Mouse (Mus musculus): ENCODE results near the gene Poll. TPM values are rescaled to one million over a fixed set of nuclear protein-coding genes. Genes with fewer than 3 reads are reported as not detected.

Gene Poll
- polyA plus RNA-seq (2016; fragmentation: Nextera tagmentation; extraction: Ambion mirVana) = 22.3 and 23.0 TPM in 2 replicates

GRCm38 (mm10) chr19:45560153-45560890 lies at the start of gene Poll, which contains the start of gene Gm17018:
Gene Poll (minus strand): TSS chr19:45560531.
Gene Gm17018 (plus strand): TSS chr19:45560615.
- WGBS = under 1% methylated on average over 35 of the region's 35 CpGs
- peaks cover 28% of the 10 kb centered on the region for H3K4me1 ChIP-seq
- H3K36me3 ChIP-seq = peaks cover 26% of the 10 kb centered on the region
- peak; percentile 88 for DNase-seq (ENCODE audit: low spot score)
- H3K4me3 ChIP-seq = peak within 1 kb of the TSS; percentile 86
- H3K27ac ChIP-seq (replicated peaks) = peak within 1 kb of the TSS; percentile 92
- no peaks in the 10 kb centered on the region for H3K9me3 ChIP-seq (replicated peaks)
- H3K27me3 ChIP-seq (ENCODE audit: low read depth, poor library complexity, severe bottlenecking) = peaks cover 40% of the 10 kb centered on the region

- DNase-seq (ENCODE audit: low spot score) = no peak
- Histone ChIP-seq H3K36me3 (no peaks in the 10 kb centered on the region), H3K9me3 (replicated peaks) (no peaks in the 10 kb centered on the region), H3K4me3 (no peak overlapping the region), H3K27ac (replicated peaks) (no peak overlapping the region), H3K4me1 (peaks cover 32% of the 10 kb centered on the region), H3K27me3 (ENCODE audit: low read depth, poor library complexity, severe bottlenecking) (peaks cover 95% of the 10 kb centered on the region)
- 88% methylated on average over 13 of the region's 13 CpGs for WGBS
These were observed 48.5 kb upstream of the Poll start for GRCm38 (mm10) chr19:45608648-45609339.

GRCm38 (mm10) chr19:45607479-45607878 lies 47.1 kb upstream of the Poll start:
- Histone ChIP-seq H3K36me3 (no peaks in the 10 kb centered on the region), H3K27me3 (ENCODE audit: low read depth, poor library complexity, severe bottlenecking) (peaks cover 96% of the 10 kb centered on the region), H3K4me3 (no peak overlapping the region), H3K9me3 (replicated peaks) (no peaks in the 10 kb centered on the region), H3K4me1 (peaks cover 31% of the 10 kb centered on the region), H3K27ac (replicated peaks) (peak overlapping the region; percentile 75)
- 20% methylated on average over 7 of the region's 7 CpGs for WGBS
- DNase-seq (ENCODE audit: low spot score) = no peak

GRCm38 (mm10) chr19:45606701-45607100 lies 46.4 kb upstream of the Poll start:
- peaks cover 96% of the 10 kb centered on the region for H3K27me3 ChIP-seq (ENCODE audit: low read depth, poor library complexity, severe bottlenecking)
- no peak overlapping the region for H3K27ac ChIP-seq (replicated peaks)
- 0 out of 2 replicates have a peak, but pooled peaks cover 6% of the 10 kb centered on the region for H3K36me3 ChIP-seq
- H3K4me3 ChIP-seq = no peak overlapping the region
- H3K4me1 ChIP-seq = peaks cover 24% of the 10 kb centered on the region
- no peak for DNase-seq (ENCODE audit: low spot score)
- H3K9me3 ChIP-seq (replicated peaks) = no peaks in the 10 kb centered on the region
- 69% methylated on average over 4 of the region's 4 CpGs for WGBS

GRCm38 (mm10) chr19:45602606-45603005 lies 42.3 kb upstream of the Poll start:
- 92% methylated on average over 5 of the region's 5 CpGs for WGBS
- H3K27ac ChIP-seq (replicated peaks) = no peak overlapping the region
- 0 out of 2 replicates have a peak, but pooled peaks cover 7% of the 10 kb centered on the region for H3K36me3 ChIP-seq
- DNase-seq (ENCODE audit: low spot score) = no peak
- peaks cover 99% of the 10 kb centered on the region for H3K27me3 ChIP-seq (ENCODE audit: low read depth, poor library complexity, severe bottlenecking)
- H3K4me1 ChIP-seq = peaks cover 13% of the 10 kb centered on the region
- no peaks in the 10 kb centered on the region for H3K9me3 ChIP-seq (replicated peaks)
- H3K4me3 ChIP-seq = no peak overlapping the region

GRCm38 (mm10) chr19:45597106-45597505 lies 36.8 kb upstream of the Poll start:
- peaks cover 97% of the 10 kb centered on the region for H3K27me3 ChIP-seq (ENCODE audit: low read depth, poor library complexity, severe bottlenecking)
- H3K36me3 ChIP-seq = 0 out of 2 replicates have a peak, but pooled peaks cover 5% of the 10 kb centered on the region
- H3K4me3 ChIP-seq = no peak overlapping the region
- 70% methylated on average over 4 of the region's 4 CpGs for WGBS
- H3K4me1 ChIP-seq = peaks cover 35% of the 10 kb centered on the region
- DNase-seq (ENCODE audit: low spot score) = no peak
- no peak overlapping the region for H3K27ac ChIP-seq (replicated peaks)
- no peaks in the 10 kb centered on the region for H3K9me3 ChIP-seq (replicated peaks)

- H3K9me3 ChIP-seq (replicated peaks) = no peaks in the 10 kb centered on the region
- DNase-seq (ENCODE audit: low spot score) = no peak
- H3K4me1 ChIP-seq = peaks cover 35% of the 10 kb centered on the region
- no peak overlapping the region for H3K4me3 ChIP-seq
- peaks cover 97% of the 10 kb centered on the region for H3K27me3 ChIP-seq (ENCODE audit: low read depth, poor library complexity, severe bottlenecking)
- no peak overlapping the region for H3K27ac ChIP-seq (replicated peaks)
- 75% methylated on average over 6 of the region's 6 CpGs for WGBS
- H3K36me3 ChIP-seq = no peaks in the 10 kb centered on the region
These were observed 36.1 kb upstream of the Poll start for GRCm38 (mm10) chr19:45596434-45596833.

GRCm38 (mm10) chr19:45596019-45596418 lies 35.7 kb upstream of the Poll start:
- 41% methylated on average over 7 of the region's 7 CpGs for WGBS

GRCm38 (mm10) chr19:45595481-45595880 lies 35.1 kb upstream of the Poll start:
- DNase-seq (ENCODE audit: low spot score) = no peak
- Histone ChIP-seq H3K4me1 (peaks cover 35% of the 10 kb centered on the region), H3K9me3 (replicated peaks) (no peaks in the 10 kb centered on the region), H3K4me3 (no peak overlapping the region), H3K27ac (replicated peaks) (no peak overlapping the region), H3K36me3 (no peaks in the 10 kb centered on the region), H3K27me3 (ENCODE audit: low read depth, poor library complexity, severe bottlenecking) (peaks cover 97% of the 10 kb centered on the region)
- WGBS = 93% methylated on average over 6 of the region's 6 CpGs

More at GRCm38 (mm10) chr19:45596019-45596418, 35.7 kb upstream of the Poll start:
- H3K27me3 ChIP-seq (ENCODE audit: low read depth, poor library complexity, severe bottlenecking) = peaks cover 97% of the 10 kb centered on the region
- H3K36me3 ChIP-seq = no peaks in the 10 kb centered on the region
- H3K4me3 ChIP-seq = no peak overlapping the region
- H3K27ac ChIP-seq (replicated peaks) = no peak overlapping the region
- H3K9me3 ChIP-seq (replicated peaks) = no peaks in the 10 kb centered on the region
- no peak for DNase-seq (ENCODE audit: low spot score)
- peaks cover 35% of the 10 kb centered on the region for H3K4me1 ChIP-seq

- no peak for DNase-seq (ENCODE audit: low spot score)
- Histone ChIP-seq H3K27ac (replicated peaks) (no peak overlapping the region), H3K4me3 (no peak overlapping the region), H3K4me1 (peaks cover 35% of the 10 kb centered on the region), H3K36me3 (no peaks in the 10 kb centered on the region), H3K27me3 (ENCODE audit: low read depth, poor library complexity, severe bottlenecking) (peaks cover 97% of the 10 kb centered on the region), H3K9me3 (replicated peaks) (no peaks in the 10 kb centered on the region)
- WGBS = 92% methylated on average over 7 of the region's 7 CpGs
These were observed 33.7 kb upstream of the Poll start for GRCm38 (mm10) chr19:45594079-45594478.

- no peak for DNase-seq (ENCODE audit: low spot score)
- Histone ChIP-seq H3K4me3 (no peak overlapping the region), H3K9me3 (replicated peaks) (no peaks in the 10 kb centered on the region), H3K27ac (replicated peaks) (no peak overlapping the region), H3K27me3 (ENCODE audit: low read depth, poor library complexity, severe bottlenecking) (peaks cover 96% of the 10 kb centered on the region), H3K4me1 (peaks cover 35% of the 10 kb centered on the region), H3K36me3 (no peaks in the 10 kb centered on the region)
- 93% methylated on average over 9 of the region's 9 CpGs for WGBS
These were observed 32.6 kb upstream of the Poll start for GRCm38 (mm10) chr19:45592916-45593315.

- Histone ChIP-seq H3K36me3 (no peaks in the 10 kb centered on the region), H3K27me3 (ENCODE audit: low read depth, poor library complexity, severe bottlenecking) (peaks cover 96% of the 10 kb centered on the region)
- 93% methylated on average over 7 of the region's 7 CpGs for WGBS
These were observed 31.4 kb upstream of the Poll start for GRCm38 (mm10) chr19:45591704-45592103.

GRCm38 (mm10) chr19:45589761-45590160 lies 29.4 kb upstream of the Poll start:
- Histone ChIP-seq H3K4me1 (peaks cover 24% of the 10 kb centered on the region), H3K4me3 (no peak overlapping the region), H3K27me3 (ENCODE audit: low read depth, poor library complexity, severe bottlenecking) (peaks cover 98% of the 10 kb centered on the region), H3K9me3 (replicated peaks) (no peaks in the 10 kb centered on the region), H3K27ac (replicated peaks) (no peak overlapping the region), H3K36me3 (no peaks in the 10 kb centered on the region)
- WGBS = 94% methylated on average over 6 of the region's 6 CpGs
- DNase-seq (ENCODE audit: low spot score) = no peak

More at GRCm38 (mm10) chr19:45591704-45592103, 31.4 kb upstream of the Poll start:
- Histone ChIP-seq H3K4me1 (peaks cover 34% of the 10 kb centered on the region), H3K27ac (replicated peaks) (no peak overlapping the region), H3K9me3 (replicated peaks) (no peaks in the 10 kb centered on the region), H3K4me3 (no peak overlapping the region)
- DNase-seq (ENCODE audit: low spot score) = no peak

All from midbrain, embryonic 10.5 days (tissue).